Mouse (Mus musculus): ENCODE measurements around the gene Arfrp1.

DNA sequence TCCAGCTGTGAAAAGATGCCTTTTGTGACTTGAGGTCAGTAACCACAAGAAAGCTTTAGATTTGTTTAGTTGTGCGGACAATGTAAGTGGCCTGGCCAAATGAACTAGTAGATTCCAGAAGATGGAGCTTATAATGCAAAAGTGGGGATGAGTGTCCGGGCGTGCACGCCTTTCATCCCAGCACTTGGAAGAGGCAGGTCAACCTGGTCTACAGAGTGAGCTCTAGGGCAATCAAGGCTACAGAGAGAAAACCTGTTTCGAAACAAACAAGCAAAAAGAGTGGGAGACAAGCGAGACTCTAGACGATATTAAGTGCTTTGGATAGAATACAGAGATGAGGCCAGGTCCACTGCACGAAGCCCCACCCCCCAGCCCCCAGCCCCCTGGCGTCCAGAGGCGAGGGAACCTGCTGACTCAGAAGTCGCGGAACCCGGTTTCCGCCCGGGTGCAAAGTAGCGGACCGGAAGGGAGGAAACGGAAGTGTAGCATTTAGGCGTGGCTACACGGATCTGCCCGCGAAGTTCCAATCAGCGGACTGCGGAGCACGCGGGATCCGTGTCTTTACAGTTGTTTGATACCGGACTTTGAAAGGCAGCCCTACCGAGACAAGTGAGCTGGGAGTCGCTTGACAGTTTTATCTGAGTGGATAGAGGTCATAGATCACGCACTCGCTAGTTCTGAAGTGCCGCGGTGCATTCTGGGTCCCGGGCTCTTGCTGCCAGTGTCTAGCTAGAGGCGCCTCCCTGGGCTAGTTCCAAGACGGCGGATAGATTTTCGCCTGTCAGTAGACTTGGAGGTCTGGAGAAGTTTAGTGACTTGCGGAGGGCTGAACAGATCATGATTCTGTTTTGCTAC lies 45.7 kb downstream of the Arfrp1 start, which contains the start of gene Rtel1:
- TF ChIP-seq CTCF (conservative IDR thresholded peaks at IDR 0.05; ENCODE audit: low read length): no peak
- no peak for TF ChIP-seq POU5F1 (IDR thresholded peaks at IDR 0.05; ENCODE audit: borderline replicate concordance, low read length)

Data from E14TG2a.4 (cell line).